Mouse (Mus musculus): ENCODE results near the gene Shprh. TPM values are rescaled to one million over a fixed set of nuclear protein-coding genes. Genes with fewer than 3 reads are reported as not detected.
"Not testable (repeated sequence)": the region's sequence is repeated elsewhere in the genome, so short reads cannot be mapped to it uniquely, and the experiment has no call there.

Gene Shprh
- polyA plus RNA-seq, 1 experiment from 2014 or later = 20.2 TPM

DNA sequence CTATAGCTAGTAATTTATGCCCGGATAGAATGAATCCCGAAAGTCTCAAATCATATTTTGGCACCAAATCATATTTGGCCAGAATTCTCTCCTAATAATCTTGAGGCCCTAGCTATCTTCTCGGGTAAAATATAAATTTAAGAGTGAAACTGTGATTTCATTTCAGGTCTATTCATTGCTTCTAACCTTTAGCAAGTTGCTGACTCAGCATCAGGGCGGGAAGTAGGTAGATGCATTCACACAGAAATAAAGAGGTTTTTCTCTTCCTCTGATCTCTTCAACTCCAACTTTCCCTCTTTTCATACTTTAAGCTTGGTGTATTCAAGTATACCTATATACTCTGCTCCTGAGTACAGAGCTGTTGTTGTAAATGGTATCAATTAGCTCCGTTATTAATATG, 30.9 kb downstream of the Shprh start:
- Histone ChIP-seq H3K9ac (no peak overlapping the region), H3K4me3 (no peak overlapping the region), H3K9me3 (no peaks in the 10 kb centered on the region), H3K4me2 (no peak overlapping the region), H3K4me1 (no peaks in the 10 kb centered on the region), H3K27ac (no peak overlapping the region), H3K36me3 (peaks cover 65% of the 10 kb centered on the region), H3K27me3 (no peaks in the 10 kb centered on the region)
- ATAC-seq (ENCODE audit: insufficient number of reproducible peaks, insufficient read depth, low FRiP score, low TSS enrichment, low read depth) = no peak
- WGBS = 86% methylated on average over 5 of the region's 5 CpGs

DNA sequence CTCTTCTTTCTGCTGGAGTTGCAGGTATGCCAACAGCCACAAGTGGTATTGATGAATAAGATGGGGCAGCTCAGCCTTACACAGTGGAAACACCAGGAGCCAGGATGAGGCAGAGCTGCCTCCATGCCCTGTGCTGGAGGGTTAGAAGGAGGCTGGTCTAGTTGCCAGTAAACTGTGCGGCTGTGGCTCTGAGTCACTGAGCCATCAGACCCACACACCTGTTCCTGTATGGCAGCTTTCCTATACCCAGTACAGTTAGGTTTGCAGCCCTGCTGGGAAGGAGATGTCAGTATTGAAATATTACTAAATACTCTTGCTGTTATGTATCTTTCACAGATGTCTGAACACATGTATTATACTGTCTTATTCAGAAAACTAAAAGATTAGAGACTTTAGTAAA, 48.1 kb downstream of the Shprh start:
- Histone ChIP-seq H3K4me1 (no peaks in the 10 kb centered on the region), H3K4me2 (no peak overlapping the region), H3K36me3 (peaks cover 59% of the 10 kb centered on the region), H3K9ac (no peak overlapping the region), H3K4me3 (no peak overlapping the region), H3K27me3 (no peaks in the 10 kb centered on the region), H3K27ac (no peak overlapping the region), H3K9me3 (no peaks in the 10 kb centered on the region)
- WGBS = 91% methylated on average over 1 of the region's 1 CpGs
- no peak for ATAC-seq (ENCODE audit: insufficient number of reproducible peaks, insufficient read depth, low FRiP score, low TSS enrichment, low read depth)

DNA sequence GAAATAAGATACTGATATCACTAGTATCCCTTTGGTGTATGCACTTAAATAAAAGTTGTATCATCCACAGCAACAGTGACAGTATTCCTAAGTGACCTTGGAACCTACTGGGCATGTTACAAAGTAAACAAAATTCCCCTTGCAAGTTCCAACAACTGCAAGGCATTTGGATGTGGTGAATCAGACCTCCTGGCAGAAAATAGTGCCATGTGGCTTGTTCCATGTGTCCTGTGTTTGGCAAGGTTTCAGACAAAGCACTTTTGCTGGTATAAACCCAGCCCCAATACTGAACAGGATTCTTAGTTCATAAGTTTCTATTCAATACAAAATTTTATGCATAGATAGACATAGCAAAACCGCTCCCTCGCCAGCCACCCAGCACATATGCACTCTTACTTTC, 49.1 kb downstream of the Shprh start:
- Histone ChIP-seq H3K27ac (no peak overlapping the region), H3K4me1 (no peaks in the 10 kb centered on the region), H3K9me3 (no peaks in the 10 kb centered on the region), H3K36me3 (peaks cover 63% of the 10 kb centered on the region), H3K4me2 (no peak overlapping the region), H3K4me3 (no peak overlapping the region), H3K9ac (no peak overlapping the region), H3K27me3 (no peaks in the 10 kb centered on the region)
- 97% methylated on average over 2 of the region's 2 CpGs for WGBS
- ATAC-seq (ENCODE audit: insufficient number of reproducible peaks, insufficient read depth, low FRiP score, low TSS enrichment, low read depth) = no peak

DNA sequence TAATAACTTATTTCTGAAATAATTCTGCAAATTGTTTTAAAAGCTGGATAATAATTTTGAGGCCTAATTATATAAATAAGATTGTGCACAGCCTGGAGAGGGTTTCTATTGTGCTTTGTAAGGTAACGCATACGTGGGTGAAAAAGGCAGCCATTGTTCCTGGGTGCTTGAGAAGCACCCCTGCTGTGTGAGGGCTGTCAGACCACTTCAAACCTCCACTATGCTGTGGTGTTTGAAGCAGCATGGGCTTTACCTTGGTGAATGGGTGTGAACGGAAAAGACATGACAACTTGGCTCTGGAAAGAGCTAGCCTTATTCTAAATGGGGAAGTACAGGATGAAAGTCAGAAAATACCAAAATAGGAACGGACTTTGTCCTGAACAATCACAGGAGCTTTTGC, 50.8 kb downstream of the Shprh start:
- WGBS = 72% methylated on average over 4 of the region's 4 CpGs
- H3K27me3 ChIP-seq = no peaks in the 10 kb centered on the region
- no peak for ATAC-seq (ENCODE audit: insufficient number of reproducible peaks, insufficient read depth, low FRiP score, low TSS enrichment, low read depth)
- H3K9ac ChIP-seq = no peak overlapping the region
- H3K4me3 ChIP-seq = no peak overlapping the region
- H3K9me3 ChIP-seq = no peaks in the 10 kb centered on the region
- H3K4me1 ChIP-seq = no peaks in the 10 kb centered on the region
- H3K27ac ChIP-seq = no peak overlapping the region
- no peak overlapping the region for H3K4me2 ChIP-seq
- H3K36me3 ChIP-seq = peaks cover 55% of the 10 kb centered on the region

- H3K27ac ChIP-seq; H3K4me2 ChIP-seq; H3K9me3 ChIP-seq; H3K9ac ChIP-seq; H3K4me1 ChIP-seq; ATAC-seq (ENCODE audit: insufficient number of reproducible peaks, insufficient read depth, low FRiP score, low TSS enrichment, low read depth); H3K27me3 ChIP-seq; H3K4me3 ChIP-seq: not testable (repeated sequence)
- H3K36me3 ChIP-seq = peaks cover 56% of the 10 kb centered on the region
- 93% methylated on average over 2 of the region's 2 CpGs for WGBS
Measured at GRCm38 (mm10) chr10:11205883-11206282, 56.7 kb downstream of the Shprh start.

GRCm38 (mm10) chr10:11208670-11209069, 59.4 kb downstream of the Shprh start:
- Histone ChIP-seq H3K9me3 (no peaks in the 10 kb centered on the region), H3K4me2 (no peak overlapping the region), H3K27me3 (no peaks in the 10 kb centered on the region), H3K4me3 (no peak overlapping the region), H3K9ac (no peak overlapping the region), H3K27ac (no peak overlapping the region), H3K36me3 (peaks cover 58% of the 10 kb centered on the region), H3K4me1 (no peaks in the 10 kb centered on the region)
- ATAC-seq (ENCODE audit: insufficient number of reproducible peaks, insufficient read depth, low FRiP score, low TSS enrichment, low read depth) = no peak
- WGBS = 93% methylated on average over 1 of the region's 1 CpGs

- Histone ChIP-seq H3K4me2 (no peak overlapping the region), H3K4me1 (no peaks in the 10 kb centered on the region), H3K36me3 (peaks cover 64% of the 10 kb centered on the region), H3K4me3 (no peak overlapping the region), H3K9me3 (no peaks in the 10 kb centered on the region), H3K27me3 (no peaks in the 10 kb centered on the region), H3K27ac (no peak overlapping the region), H3K9ac (no peak overlapping the region)
- 91% methylated on average over 4 of the region's 4 CpGs for WGBS
- no peak for ATAC-seq (ENCODE audit: insufficient number of reproducible peaks, insufficient read depth, low FRiP score, low TSS enrichment, low read depth)
Measured at GRCm38 (mm10) chr10:11212003-11212402, 62.8 kb downstream of the Shprh start.

DNA sequence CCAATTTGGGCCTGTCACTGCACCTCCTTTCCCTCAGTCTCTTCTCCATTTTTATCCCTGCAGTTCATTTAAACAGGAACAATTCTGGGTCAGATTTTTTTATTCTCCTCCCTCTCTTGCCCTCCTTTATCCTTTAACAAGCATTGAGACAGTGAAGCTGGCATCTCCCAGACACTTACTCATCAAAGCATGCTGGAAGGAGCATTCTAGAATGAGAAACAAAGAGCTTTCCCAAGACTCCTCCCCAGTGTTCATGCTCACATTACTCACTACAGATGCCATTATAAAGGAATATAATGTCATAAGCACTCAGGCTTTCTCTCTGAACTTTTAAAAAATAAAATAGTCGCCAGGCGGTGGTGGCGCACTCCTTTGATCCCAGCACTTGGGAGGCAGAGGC, 77.2 kb downstream of the Shprh start:
- H3K9ac ChIP-seq = no peak overlapping the region
- H3K4me1 ChIP-seq = 0 out of 2 replicates have a peak, but pooled peaks cover 8% of the 10 kb centered on the region
- H3K4me3 ChIP-seq = no peak overlapping the region
- no peaks in the 10 kb centered on the region for H3K9me3 ChIP-seq
- no peaks in the 10 kb centered on the region for H3K36me3 ChIP-seq
- no peak overlapping the region for H3K27ac ChIP-seq
- no peak for ATAC-seq (ENCODE audit: insufficient number of reproducible peaks, insufficient read depth, low FRiP score, low TSS enrichment, low read depth)
- 80% methylated on average over 3 of the region's 3 CpGs for WGBS
- no peaks in the 10 kb centered on the region for H3K27me3 ChIP-seq
- H3K4me2 ChIP-seq = no peak overlapping the region

DNA sequence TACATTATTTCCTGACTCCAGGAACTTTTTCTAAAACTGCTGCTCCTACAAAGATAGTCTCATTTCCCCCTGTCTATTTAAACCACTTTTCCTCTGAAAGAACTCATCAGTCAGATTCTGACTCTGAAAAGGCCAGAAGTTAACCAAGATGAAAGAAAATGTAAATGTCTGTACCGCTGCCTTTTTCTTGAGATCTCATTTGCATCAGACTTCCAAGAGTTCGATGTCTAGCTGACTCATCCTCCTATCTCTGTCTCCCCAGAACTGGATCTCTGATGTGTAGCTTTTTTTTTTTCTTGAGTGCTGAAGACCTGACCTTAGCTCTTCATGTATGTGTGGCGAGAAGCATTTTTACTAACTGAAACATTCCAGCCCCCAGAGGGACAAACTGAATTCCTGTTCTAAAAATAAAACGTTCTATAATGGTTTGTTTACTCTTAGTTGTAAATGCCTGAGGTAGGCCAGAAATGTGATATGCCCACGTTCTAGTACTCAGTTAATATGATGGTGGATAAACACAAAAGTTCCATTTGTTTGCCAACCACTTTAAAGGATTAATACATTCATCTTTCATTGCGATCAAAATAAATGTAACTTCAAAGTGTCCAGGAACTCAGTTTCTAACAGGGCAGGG, 80.4 kb downstream of the Shprh start:
- WGBS = 38% methylated on average over 6 of the region's 6 CpGs
- Histone ChIP-seq H3K4me2 (no peak overlapping the region), H3K4me1 (0 out of 2 replicates have a peak, but pooled peaks cover 8% of the 10 kb centered on the region), H3K27ac (no peak overlapping the region), H3K36me3 (no peaks in the 10 kb centered on the region), H3K9me3 (no peaks in the 10 kb centered on the region), H3K4me3 (no peak overlapping the region), H3K27me3 (no peaks in the 10 kb centered on the region), H3K9ac (no peak overlapping the region)
- no peak for ATAC-seq (ENCODE audit: insufficient number of reproducible peaks, insufficient read depth, low FRiP score, low TSS enrichment, low read depth)

DNA sequence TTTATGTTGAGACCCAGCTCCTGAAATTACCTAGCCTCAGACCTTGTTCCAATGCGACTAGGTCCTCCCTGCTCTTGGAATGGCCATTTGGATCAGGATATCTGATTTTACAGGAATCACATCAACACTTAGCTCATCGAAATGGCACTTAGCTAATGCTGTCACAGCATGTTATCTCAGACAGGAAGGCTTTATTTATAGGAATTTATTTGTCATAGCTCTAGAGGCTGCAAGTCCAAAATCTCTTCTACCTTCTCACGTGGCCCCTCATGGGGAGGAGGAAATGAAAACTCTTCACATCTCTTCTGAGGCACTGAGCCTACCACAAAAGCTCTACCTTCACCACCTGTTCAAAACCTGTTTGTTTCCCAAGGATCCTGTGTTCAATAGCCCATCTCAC, 84.0 kb downstream of the Shprh start:
- Histone ChIP-seq H3K4me3 (no peak overlapping the region), H3K36me3 (no peaks in the 10 kb centered on the region), H3K4me2 (no peak overlapping the region), H3K9me3 (no peaks in the 10 kb centered on the region), H3K9ac (no peak overlapping the region), H3K27ac (no peak overlapping the region), H3K27me3 (no peaks in the 10 kb centered on the region), H3K4me1 (0 out of 2 replicates have a peak, but pooled peaks cover 8% of the 10 kb centered on the region)
- 72% methylated on average over 3 of the region's 3 CpGs for WGBS
- no peak for ATAC-seq (ENCODE audit: insufficient number of reproducible peaks, insufficient read depth, low FRiP score, low TSS enrichment, low read depth)

GRCm38 (mm10) chr10:11242988-11243387, 93.8 kb downstream of the Shprh start:
- 71% methylated on average over 3 of the region's 3 CpGs for WGBS
- not testable (repeated sequence) for H3K4me1 ChIP-seq; H3K27ac ChIP-seq; H3K4me3 ChIP-seq; H3K4me2 ChIP-seq; H3K36me3 ChIP-seq; H3K9ac ChIP-seq; ATAC-seq (ENCODE audit: insufficient number of reproducible peaks, insufficient read depth, low FRiP score, low TSS enrichment, low read depth); H3K27me3 ChIP-seq; H3K9me3 ChIP-seq

DNA sequence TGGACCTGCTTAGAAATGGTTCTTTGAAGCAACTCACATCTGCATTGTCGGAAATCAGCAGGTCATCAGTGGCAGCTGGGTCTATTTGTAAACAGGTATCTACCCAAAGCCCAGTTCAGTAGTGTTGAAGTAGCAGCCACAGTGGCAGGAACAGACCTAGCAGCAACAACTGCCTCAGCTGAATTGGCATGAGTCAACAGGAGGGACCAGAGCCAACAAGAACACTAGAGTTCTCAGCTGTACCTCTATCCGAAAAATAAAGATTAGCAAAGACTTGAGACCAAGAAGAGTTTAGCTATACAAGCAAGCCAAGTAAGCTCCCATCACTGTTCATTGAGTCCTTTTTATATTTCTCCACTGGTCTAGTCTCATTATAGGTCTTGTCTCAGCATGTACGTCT, 99.0 kb downstream of the Shprh start:
- Histone ChIP-seq H3K27ac (no peak overlapping the region), H3K9ac (no peak overlapping the region), H3K4me2 (no peak overlapping the region), H3K4me1 (peaks cover 6% of the 10 kb centered on the region; the same call in 1 of the 2 replicates), H3K4me3 (no peak overlapping the region), H3K9me3 (no peaks in the 10 kb centered on the region), H3K36me3 (no peaks in the 10 kb centered on the region), H3K27me3 (no peaks in the 10 kb centered on the region)
- no peak for ATAC-seq (ENCODE audit: insufficient number of reproducible peaks, insufficient read depth, low FRiP score, low TSS enrichment, low read depth)
- 81% methylated on average over 3 of the region's 3 CpGs for WGBS

Measured in embryonic facial prominence, embryonic 13.5 days (tissue).